Mouse (Mus musculus) liver, adult 2 months (tissue): ENCODE measurements around the gene Neu1.
"Not testable (repeated sequence)": the region's sequence is repeated elsewhere in the genome, so short reads cannot be mapped to it uniquely, and the experiment has no call there.

Experiments
- CTCF ChIP-seq: fragments of 200-500 bp; IDR thresholded peaks from 2 replicates; pipeline ENCODE4 v1.5.1; 2011; ENCODE audit warnings: low read depth, low read length, control low read depth
- POLR2A ChIP-seq: fragments of 200-500 bp; IDR thresholded peaks from 2 replicates; pipeline ENCODE4 v1.6.1; 2011; ENCODE audit warnings: low read length, control low read depth; ENCODE audit not compliant: insufficient read depth; ENCODE audit errors: extremely low read depth

GRCm38 (mm10) chr17:34901948-34902347 lies 29.1 kb upstream of the Neu1 start:
- TF ChIP-seq CTCF, POLR2A: not testable (repeated sequence)
